ENCODE assay signal across 8 mouse cellular contexts in the genomic region with DNA sequence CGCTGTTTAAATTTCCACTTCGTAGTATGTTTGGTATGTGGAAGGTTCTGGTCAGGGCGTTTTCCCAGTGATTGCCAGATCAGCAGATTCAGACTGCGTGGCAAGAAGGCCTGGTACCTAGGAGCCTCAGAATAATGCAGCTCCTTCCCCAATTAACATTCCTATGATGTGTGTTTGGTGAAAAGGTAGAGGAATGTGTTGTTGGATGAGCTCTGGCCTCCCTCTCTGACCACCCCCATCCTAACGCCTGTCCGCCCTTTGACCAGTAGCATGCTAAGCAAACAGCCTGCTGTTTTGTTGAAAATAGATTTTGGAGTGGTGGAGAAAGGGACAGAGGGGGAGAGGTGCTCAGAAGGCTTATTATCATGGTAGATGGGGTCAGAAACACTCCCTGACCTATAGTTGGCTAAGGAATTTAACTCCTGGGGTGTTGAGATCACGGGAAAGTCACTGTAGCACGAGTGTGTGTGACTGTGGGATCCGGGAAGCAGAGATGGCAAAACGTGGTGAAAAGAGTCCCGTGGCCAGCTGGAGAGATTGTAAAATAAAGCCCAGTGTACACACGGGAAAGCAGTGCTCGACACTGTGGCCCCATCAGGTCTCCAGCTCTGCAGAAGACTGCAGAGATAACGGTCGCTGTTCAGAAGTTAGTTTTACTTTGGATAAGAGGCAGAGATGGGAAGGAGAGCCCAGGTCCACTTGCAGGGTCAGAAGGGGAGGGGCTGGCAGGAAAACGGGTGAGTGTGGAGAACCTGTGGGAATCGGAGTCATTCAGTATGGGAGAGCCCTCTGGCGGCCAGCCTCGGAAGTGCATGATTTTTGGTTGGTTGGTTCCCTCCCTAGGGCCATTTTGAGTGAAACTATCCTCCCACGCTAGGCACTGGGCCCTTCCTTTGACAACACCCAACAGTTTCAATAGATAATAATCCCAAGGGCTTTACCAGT. TPM values are rescaled to one million over a fixed set of nuclear protein-coding genes. Genes with fewer than 3 reads are reported as not detected.
DNase-seq lines count a peak whose midpoint lies in the region; ATAC-seq lines count a peak whose summit lies in the region.

No protein-coding gene starts in this region.

- ATAC-seq in intestine, embryonic 16.5 days: peak; percentile 71
- ATAC-seq in midbrain, embryonic 12.5 days (ENCODE audit: low FRiP score, low read depth): peak; percentile 49
- ATAC-seq in inflammation-experienced regulatory T-cells, adult 6 months: no peak

- H3K27ac ChIP-seq in intestine, embryonic 16.5 days (ENCODE audit: low read length): no peak overlapping the region
- no peak overlapping the region for H3K27ac ChIP-seq in midbrain, embryonic 12.5 days (replicated peaks)

- H3K9ac ChIP-seq in intestine, embryonic 16.5 days (ENCODE audit: low read depth, low read length): 0 out of 2 replicates have a peak overlapping the region, but pooled peaks have one; percentile 12
- H3K9ac ChIP-seq in midbrain, embryonic 12.5 days (replicated peaks): 0 out of 2 replicates have a peak overlapping the region, but pooled peaks have one; percentile 8

- 23% methylated on average over 20 of the region's 20 CpGs for whole genome bisulfite sequencing in intestine, embryonic 16.5 days
- 31% methylated on average over 20 of the region's 20 CpGs for WGBS in midbrain, embryonic 12.5 days

- DNase-seq in adrenal gland, postnatal 10 days: peak; percentile 92
- peak; percentile 87 for DNase-seq in embryo, embryonic 9.5 days (ENCODE audit: extremely low spot score)
- peak; percentile 87 to 89 for DNase-seq in gastrocnemius, postnatal 4 days (ENCODE audit: low spot score in 2 of 2)
- DNase-seq in left cerebral cortex, postnatal 4 days: peak; percentile 88
- peak; percentile 74 for DNase-seq in skeletal muscle tissue, adult 2 months (ENCODE audit: low read depth, low spot score)

- H3K4me3 ChIP-seq in intestine, embryonic 16.5 days (ENCODE audit: low read length): peak overlapping the region; percentile 24
- no peak overlapping the region for H3K4me3 ChIP-seq in midbrain, embryonic 12.5 days

- H3K4me2 ChIP-seq in intestine, embryonic 16.5 days (ENCODE audit: low read depth, low read length): peak overlapping the region; percentile 44
- H3K4me2 ChIP-seq in midbrain, embryonic 12.5 days (replicated peaks): peak overlapping the region; percentile 29; the same call in 1 of the 2 replicates

- no peaks in the 10 kb centered on the region for H3K27me3 ChIP-seq in intestine, embryonic 16.5 days (replicated peaks; ENCODE audit: control insufficient read depth, insufficient read depth, low read length)
- peaks cover 8% of the 10 kb centered on the region for H3K27me3 ChIP-seq in midbrain, embryonic 12.5 days

- intact Hi-C loops in left cerebral cortex, postnatal 4 days (cut with DNase I): no loop called here

- H3K36me3 ChIP-seq in intestine, embryonic 16.5 days (ENCODE audit: control insufficient read depth, insufficient read depth, low read length): no peaks in the 10 kb centered on the region
- no peaks in the 10 kb centered on the region for H3K36me3 ChIP-seq in midbrain, embryonic 12.5 days

- no peaks in the 10 kb centered on the region for H3K9me3 ChIP-seq in intestine, embryonic 16.5 days (ENCODE audit: control insufficient read depth, low read length)
- H3K9me3 ChIP-seq in midbrain, embryonic 12.5 days: no peaks in the 10 kb centered on the region

- peaks cover 6% of the 10 kb centered on the region; the same call in 1 of the 2 replicates for H3K4me1 ChIP-seq in intestine, embryonic 16.5 days (ENCODE audit: control insufficient read depth, insufficient read depth, low read length)
- peaks cover 6% of the 10 kb centered on the region; the same call in 1 of the 2 replicates for H3K4me1 ChIP-seq in midbrain, embryonic 12.5 days

RNA-seq across cellular contexts. Expression of a gene that starts 59.9 kb away (rescaled TPM):
- total RNA-seq in adrenal gland, postnatal 10 days (2021): 1 to 10 TPM; 1.8 to 2.7 TPM
- total RNA-seq in gastrocnemius, postnatal 4 days (2021): 1 to 10 TPM; 1.9 to 2.9 TPM
- polyA plus RNA-seq in intestine, embryonic 16.5 days (2015; fragmentation: Nextera tagmentation; extraction: Ambion mirVana): 0.70 and 0.83 TPM in 2 replicates
- total RNA-seq in left cerebral cortex, postnatal 4 days (2021): 1 to 10 TPM; 3.4 to 3.8 TPM
- polyA plus RNA-seq in midbrain, embryonic 12.5 days (2016; fragmentation: Nextera tagmentation; extraction: Ambion mirVana): 1.3 and 2.5 TPM in 2 replicates
- not detected for polyA plus RNA-seq in inflammation-experienced regulatory T-cells, adult 6 months (2017; shearing (Covaris generic))
